Mouse (Mus musculus): ENCODE data around the gene Cgas. TPM values are rescaled to one million over a fixed set of nuclear protein-coding genes. Genes with fewer than 3 reads are reported as not detected.

Gene Cgas
- total RNA-seq, 2 experiments from 2014 or later = 1.7 to 2.0 TPM

Small RNA genes lying within 50 kb of the gene (microRNA-seq; reads per million reads assigned to microRNA genes)
- gene Gm26377 = 0 reads per million in 2 experiments

Other genes starting within 250 kb of the Cgas start
- gene Gsta1, start 212.6 kb downstream of the Cgas start, total RNA-seq (2021) = under 1 TPM in 1 of 2 experiments, not detected in 1; 0.41 TPM
- gene Gm3776, start 186.1 kb downstream of the Cgas start, total RNA-seq (2021) = not detected
- not detected for gene Gm10639, start 153.3 kb downstream of the Cgas start, total RNA-seq (2021)
- gene Omt2a, start 128.4 kb downstream of the Cgas start, total RNA-seq (2021) = not detected
- not detected for gene Omt2b, start 115.6 kb downstream of the Cgas start, total RNA-seq (2021)
- not detected for gene Gsta2, start 87.4 kb downstream of the Cgas start, total RNA-seq (2021)
- gene Dppa5a, start 75.1 kb downstream of the Cgas start, total RNA-seq (2021) = not detected
- not detected for gene Ooep, start 64.5 kb downstream of the Cgas start, total RNA-seq (2021)
- not detected for gene Ddx43, start 47.5 kb downstream of the Cgas start, total RNA-seq (2021)
- 10 to 100 TPM; 20.3 to 20.4 TPM for gene Mto1, start 5.0 kb upstream of the Cgas start, total RNA-seq (2021)
- not detected for gene Gm17324, start 5.5 kb upstream of the Cgas start, total RNA-seq (2021)
- 1,000 to 10,000 TPM; 4,503 to 4,597 TPM for gene Eef1a1, start 45.9 kb upstream of the Cgas start, total RNA-seq (2021)
- 1 to 10 TPM; 6.9 to 7.2 TPM for gene Slc17a5, start 144.8 kb upstream of the Cgas start, total RNA-seq (2021)
- gene Cd109, start 172.3 kb upstream of the Cgas start, total RNA-seq (2021) = 10 to 100 TPM; 12.5 to 13.7 TPM

Measured in heart, postnatal 4 days (tissue).